Mouse (Mus musculus): Measurements from ENCODE around the gene Mob3a.

DNA sequence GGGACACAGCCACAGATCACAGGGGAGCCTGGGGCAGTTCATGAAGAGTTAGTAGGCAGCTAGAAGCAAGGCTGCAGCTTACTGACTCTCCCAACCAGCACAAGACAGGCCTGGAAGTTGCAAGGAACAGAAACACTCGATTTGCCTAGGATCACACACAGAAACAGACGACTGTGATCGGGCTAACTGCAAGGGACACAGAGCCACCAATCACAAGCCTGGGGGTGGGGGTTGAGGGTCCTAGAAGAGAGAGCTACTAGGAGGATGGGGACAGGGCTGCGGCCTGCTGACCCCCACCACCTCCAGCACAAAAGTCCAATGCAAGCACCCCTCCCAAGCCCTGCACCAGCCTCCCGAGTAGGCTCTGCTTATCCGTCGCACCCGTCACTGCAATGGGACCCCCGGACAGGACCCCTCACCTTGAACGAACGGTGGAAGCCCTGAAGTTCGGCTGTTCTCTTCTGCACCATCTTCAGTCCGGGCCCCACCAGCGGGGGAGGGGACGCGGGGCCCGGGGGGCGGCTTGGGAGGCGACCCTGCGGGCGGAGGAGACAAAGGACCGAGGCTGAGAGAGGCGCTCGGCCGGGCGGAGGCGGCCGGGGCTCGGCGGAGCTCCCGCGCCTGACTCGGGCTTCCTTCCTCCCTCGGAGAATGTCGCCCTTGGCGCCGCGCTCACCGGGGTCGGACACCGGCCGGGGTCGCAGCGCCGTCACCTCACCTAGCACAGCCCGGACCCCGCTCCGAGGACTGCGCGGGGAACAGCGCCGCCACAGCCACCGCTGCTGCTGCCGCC lies 26.2 kb downstream of the Mob3a start:
- TF ChIP-seq POLR2A (IDR thresholded peaks at IDR 0.05; ENCODE audit: low read depth, low read length) (no peak), CTCF (conservative IDR thresholded peaks at IDR 0.05; ENCODE audit: insufficient read depth, insufficient read length, low read depth, low read length) (no peak)
